Mouse (Mus musculus) erythroid progenitor cell, adult 5-6 weeks (primary cell): Measurements from ENCODE around the gene Ezh1. TPM values are rescaled to one million over a fixed set of nuclear protein-coding genes. Genes with fewer than 3 reads are reported as not detected.

Experiments
- ATAC-seq: replicated peaks from 2 replicates; pipeline ENCODE4 v1.8.0; 2016; ENCODE audit warnings: moderate number of reproducible peaks, mild to moderate bottlenecking, moderate TSS enrichment, inconsistent platforms; ENCODE audit not compliant: poor library complexity, low FRiP score, severe bottlenecking
- total RNA-seq, 2 experiments: library from RNA; stranded (forward) in 1 of 2; stranded (reverse) in 1 of 2; fragments of 150-400 nt in 1 of 2; fragments of 186-747, 209-891 nt in 1 of 2; gene quantifications; 2 replicates each; pipeline versions ENCODE4 v1.2.3 to v1.2.4; 2015 to 2017; ENCODE audit warnings: low replicate concordance in 2 of 2

The Ezh1 gene
- total RNA-seq, 2 experiments from 2014 or later, result 32.3 to 43.8 TPM

GRCm38 (mm10) chr11:101188166-101188805 is 38.0 kb downstream of the Ezh1 start:
- ATAC-seq, result no peak

GRCm38 (mm10) chr11:101187541-101187940 is 38.7 kb downstream of the Ezh1 start:
- ATAC-seq, result no peak

- ATAC-seq, result no peak
Measured at GRCm38 (mm10) chr11:101186526-101187247, 39.6 kb downstream of the Ezh1 start.

- ATAC-seq, result no peak
Measured at GRCm38 (mm10) chr11:101185441-101185840, 40.8 kb downstream of the Ezh1 start.

GRCm38 (mm10) chr11:101184984-101185383 is 41.3 kb downstream of the Ezh1 start:
- ATAC-seq, result no peak

GRCm38 (mm10) chr11:101182771-101183517 is 43.3 kb downstream of the Ezh1 start:
- no peak for ATAC-seq

GRCm38 (mm10) chr11:101181961-101182360 is 44.3 kb downstream of the Ezh1 start:
- ATAC-seq, result no peak

- ATAC-seq, result no peak
Measured at GRCm38 (mm10) chr11:101180846-101181740, 45.2 kb downstream of the Ezh1 start.

GRCm38 (mm10) chr11:101180261-101180660 is 46.0 kb downstream of the Ezh1 start:
- ATAC-seq, result no peak

GRCm38 (mm10) chr11:101179306-101179705 is 47.0 kb downstream of the Ezh1 start:
- no peak for ATAC-seq

GRCm38 (mm10) chr11:101178061-101179058 is 47.9 kb downstream of the Ezh1 start:
- ATAC-seq, result no peak

GRCm38 (mm10) chr11:101176933-101177773 is 49.1 kb downstream of the Ezh1 start:
- no peak for ATAC-seq

- ATAC-seq, result no peak
Measured at GRCm38 (mm10) chr11:101176117-101176691, 50.1 kb downstream of the Ezh1 start.

- ATAC-seq, result no peak
Measured at GRCm38 (mm10) chr11:101175636-101176116, 50.6 kb downstream of the Ezh1 start.

GRCm38 (mm10) chr11:101174851-101175628 is 51.2 kb downstream of the Ezh1 start, which contains the start of gene Ccr10:
Gene Ccr10 (minus strand): TSS chr11:101175443.
- no peak for ATAC-seq

GRCm38 (mm10) chr11:101174389-101174745 is 51.9 kb downstream of the Ezh1 start:
- no peak for ATAC-seq
